Comparison of ENCODE assay signal across 18 mouse cellular contexts in genomic region chrX:121269620-121270019, GRCm38 (mm10).
DNase-seq lines count a peak whose midpoint lies in the region; ATAC-seq and TF ChIP-seq lines count a peak whose summit lies in the region.
"Had no signal": no experiment of that assay in that cellular context is flagged by ENCODE, and none has a peak within 500 bp of the region (broad histone marks: within the 10 kb centered on the region; RNA-seq: fewer than 3 reads in every experiment).

No protein-coding gene starts in this region.

- no peaks in the 10 kb centered on the region for H3K36me3 ChIP-seq in kidney, postnatal 0 days (ENCODE audit: insufficient read depth, low read length)
- no peaks in the 10 kb centered on the region for H3K36me3 ChIP-seq in midbrain, embryonic 14.5 days (ENCODE audit: control insufficient read depth, insufficient read depth, low read length)
- no peaks in the 10 kb centered on the region for H3K36me3 ChIP-seq in midbrain, embryonic 10.5 days
- H3K36me3 ChIP-seq in hindbrain, embryonic 16.5 days (ENCODE audit: control insufficient read depth, insufficient read depth, low read length): no peaks in the 10 kb centered on the region
- H3K36me3 ChIP-seq: forebrain, embryonic 12.5 days; hindbrain, embryonic 15.5 days; limb, embryonic 15.5 days had no signal

- ATAC-seq in kidney, postnatal 0 days (replicated peaks; ENCODE audit: low FRiP score, low read depth): no peak
- ATAC-seq in midbrain, embryonic 14.5 days (ENCODE audit: low FRiP score, low TSS enrichment): no peak
- no peak for ATAC-seq in hindbrain, embryonic 16.5 days
- ATAC-seq: CD4-positive, CD25-positive, alpha-beta regulatory T cell, adult 4 months; intestine, embryonic 16.5 days had no signal

- H3K4me2 ChIP-seq in kidney, postnatal 0 days (ENCODE audit: low read length): no peak overlapping the region
- no peak overlapping the region for H3K4me2 ChIP-seq in midbrain, embryonic 14.5 days (ENCODE audit: low read length)
- no peak overlapping the region for H3K4me2 ChIP-seq in hindbrain, embryonic 16.5 days (ENCODE audit: low read length)
- H3K4me2 ChIP-seq: forebrain, embryonic 12.5 days; hindbrain, embryonic 15.5 days; limb, embryonic 15.5 days had no signal

- no peak for TF ChIP-seq CTCF in kidney, postnatal 0 days (IDR thresholded peaks at IDR 0.05; ENCODE audit: low read depth)

- peak; percentile 1 for DNase-seq in adrenal gland, postnatal 10 days
- DNase-seq in adrenal gland, adult 8-10 months: no peak
- peak; percentile 31 for DNase-seq in kidney, postnatal 0 days (ENCODE audit: low spot score)
- DNase-seq in kidney, adult 18-20 months: no peak
- DNase-seq in midbrain, embryonic 14.5 days: peak; percentile 0
- no peak for DNase-seq in midbrain, embryonic 10.5 days (ENCODE audit: low spot score)
- peak; percentile 12 for DNase-seq in brain, adult 2 months (ENCODE audit: low read depth, low spot score)
- DNase-seq: cerebellum, adult 8-10 months; gastrocnemius, postnatal 14 days; heart, adult 2 months; thymus, postnatal 36 days had no signal

- no peak overlapping the region for H3K27ac ChIP-seq in kidney, postnatal 0 days
- H3K27ac ChIP-seq in midbrain, embryonic 14.5 days (replicated peaks; ENCODE audit: low read depth, low read length): no peak overlapping the region
- no peak overlapping the region for H3K27ac ChIP-seq in midbrain, embryonic 10.5 days (replicated peaks)
- H3K27ac ChIP-seq in hindbrain, embryonic 16.5 days (ENCODE audit: low read depth, low read length): no peak overlapping the region
- H3K27ac ChIP-seq: forebrain, embryonic 12.5 days; heart, adult 2 months; hindbrain, embryonic 15.5 days; limb, embryonic 15.5 days had no signal

- H3K27me3 ChIP-seq in kidney, postnatal 0 days (ENCODE audit: insufficient read depth, low read length): no peaks in the 10 kb centered on the region
- H3K27me3 ChIP-seq in midbrain, embryonic 14.5 days (ENCODE audit: control insufficient read depth, insufficient read depth, low read length): no peaks in the 10 kb centered on the region
- no peaks in the 10 kb centered on the region for H3K27me3 ChIP-seq in midbrain, embryonic 10.5 days (ENCODE audit: low read depth, poor library complexity, severe bottlenecking)
- no peaks in the 10 kb centered on the region for H3K27me3 ChIP-seq in hindbrain, embryonic 16.5 days (replicated peaks; ENCODE audit: control insufficient read depth, insufficient read depth, low read length)
- H3K27me3 ChIP-seq: forebrain, embryonic 12.5 days; hindbrain, embryonic 15.5 days; limb, embryonic 15.5 days; megakaryocyte, embryonic 14.5 days had no signal

- H3K9ac ChIP-seq in kidney, postnatal 0 days (ENCODE audit: low read depth, low read length): no peak overlapping the region
- H3K9ac ChIP-seq in midbrain, embryonic 14.5 days (replicated peaks; ENCODE audit: low read length): no peak overlapping the region
- no peak overlapping the region for H3K9ac ChIP-seq in hindbrain, embryonic 16.5 days (ENCODE audit: low read depth, low read length)
- H3K9ac ChIP-seq: forebrain, embryonic 12.5 days; hindbrain, embryonic 15.5 days; limb, embryonic 15.5 days had no signal

- no peak overlapping the region for H3K4me3 ChIP-seq in kidney, postnatal 0 days (replicated peaks; ENCODE audit: low read depth, low read length)
- no peak overlapping the region for H3K4me3 ChIP-seq in midbrain, embryonic 14.5 days (replicated peaks; ENCODE audit: low read depth, low read length)
- H3K4me3 ChIP-seq in midbrain, embryonic 10.5 days: no peak overlapping the region
- H3K4me3 ChIP-seq in hindbrain, embryonic 16.5 days (ENCODE audit: low read length): no peak overlapping the region
- H3K4me3 ChIP-seq: forebrain, embryonic 12.5 days; heart, adult 2 months; hindbrain, embryonic 15.5 days; limb, embryonic 15.5 days; megakaryocyte, embryonic 14.5 days had no signal

- no peaks in the 10 kb centered on the region for H3K4me1 ChIP-seq in kidney, postnatal 0 days (replicated peaks; ENCODE audit: insufficient read depth, low read length)
- no peaks in the 10 kb centered on the region for H3K4me1 ChIP-seq in midbrain, embryonic 14.5 days (ENCODE audit: control insufficient read depth, insufficient read depth, low read length)
- no peaks in the 10 kb centered on the region for H3K4me1 ChIP-seq in midbrain, embryonic 10.5 days
- H3K4me1 ChIP-seq in hindbrain, embryonic 16.5 days (ENCODE audit: control insufficient read depth, insufficient read depth, low read depth, low read length): no peaks in the 10 kb centered on the region
- H3K4me1 ChIP-seq: forebrain, embryonic 12.5 days; hindbrain, embryonic 15.5 days; limb, embryonic 15.5 days; megakaryocyte, embryonic 14.5 days had no signal

- H3K9me3 ChIP-seq in kidney, postnatal 0 days (replicated peaks; ENCODE audit: low read length): no peaks in the 10 kb centered on the region
- no peaks in the 10 kb centered on the region for H3K9me3 ChIP-seq in midbrain, embryonic 14.5 days (ENCODE audit: control insufficient read depth, low read length)
- no peaks in the 10 kb centered on the region for H3K9me3 ChIP-seq in midbrain, embryonic 10.5 days (replicated peaks)
- no peaks in the 10 kb centered on the region for H3K9me3 ChIP-seq in hindbrain, embryonic 16.5 days (ENCODE audit: control insufficient read depth, low read length)
- H3K9me3 ChIP-seq: forebrain, embryonic 12.5 days; hindbrain, embryonic 15.5 days; limb, embryonic 15.5 days; megakaryocyte, embryonic 14.5 days had no signal

- WGBS in kidney, postnatal 0 days: 30% methylated on average over 2 of the region's 2 CpGs
- WGBS in midbrain, embryonic 14.5 days: 55% methylated on average over 2 of the region's 2 CpGs
- 67% methylated on average over 2 of the region's 2 CpGs for whole genome bisulfite sequencing in midbrain, embryonic 10.5 days
- 68% methylated on average over 2 of the region's 2 CpGs for WGBS in hindbrain, embryonic 16.5 days

Comparison
In these comparisons a context has a peak if more than half of its experiments do, and no peak if none do; other contexts are left out.
1. DNase-seq: peak in adrenal gland, postnatal 10 days (single experiment), kidney, postnatal 0 days (single experiment), midbrain, embryonic 14.5 days (single experiment) and brain, adult 2 months (single experiment); none in adrenal gland, adult 8-10 months (single experiment), kidney, adult 18-20 months (single experiment) and midbrain, embryonic 10.5 days (single experiment).